Mouse (Mus musculus) C2C12 (cell line): ENCODE results near the gene Grm7. TPM values are rescaled to one million over a fixed set of nuclear protein-coding genes. Genes with fewer than 3 reads are reported as not detected.

Experiments used
- H3K27me3 ChIP-seq: one replicate; pipeline ENCODE4 v1.6.1; 2011; ENCODE audit not compliant: control insufficient read depth, insufficient read depth, insufficient read length
- H3K36me3 ChIP-seq: one replicate; pipeline ENCODE4 v1.6.1; 2011; ENCODE audit not compliant: control insufficient read depth, insufficient read depth
- H3K4me3 ChIP-seq: one replicate; pipeline ENCODE4 v1.5.1; 2011; ENCODE audit warnings: mild to moderate bottlenecking, control low read depth; ENCODE audit not compliant: poor library complexity, insufficient read depth, severe bottlenecking
- H3K79me2 ChIP-seq: one replicate; pipeline ENCODE4 v1.6.1; 2011; ENCODE audit not compliant: control insufficient read depth, insufficient read depth
- H3K79me3 ChIP-seq: one replicate; pipeline ENCODE4 v1.6.1; 2011; ENCODE audit warnings: low read depth, control low read depth
- H3ac ChIP-seq: one replicate; pipeline ENCODE3; 2011; ENCODE audit warnings: low read depth; ENCODE audit not compliant: control insufficient read depth, insufficient read length
- CEBPB ChIP-seq: IDR thresholded peaks from one replicate; pipeline ENCODE4 v1.6.1; 2011; ENCODE audit warnings: low read depth, mild to moderate bottlenecking, control low read depth, moderate library complexity
- CTCF ChIP-seq: IDR thresholded peaks from one replicate; pipeline ENCODE4 v1.5.1; 2011; ENCODE audit not compliant: control insufficient read depth, insufficient read depth, insufficient read length
- FOSL1 ChIP-seq: IDR thresholded peaks from one replicate; pipeline ENCODE4 v1.8.0; 2011; ENCODE audit warnings: mild to moderate bottlenecking, low read length; ENCODE audit not compliant: poor library complexity, insufficient read depth, severe bottlenecking
- MAX ChIP-seq: IDR thresholded peaks from one replicate; pipeline ENCODE4 v1.6.1; 2011; ENCODE audit warnings: mild to moderate bottlenecking, control low read depth
- MYOD1 ChIP-seq: IDR thresholded peaks from one replicate; pipeline ENCODE4 v1.6.1; 2011; ENCODE audit warnings: low read depth; ENCODE audit not compliant: control insufficient read depth, insufficient read length
- MYOG ChIP-seq: IDR thresholded peaks from one replicate; pipeline ENCODE4 v1.6.1; 2011; ENCODE audit not compliant: control insufficient read depth, insufficient read length; ENCODE audit errors: extremely low read depth
- USF1 ChIP-seq: IDR thresholded peaks from one replicate; pipeline ENCODE4 v1.6.1; 2011; ENCODE audit warnings: low read depth, mild to moderate bottlenecking, control low read depth, moderate library complexity
- polyA plus RNA-seq: library from polyadenylated mRNA; unstranded; fragments of >200 nt; fragmentation: generic; extraction: Trizol; gene quantifications from one replicate; pipeline ENCODE4 v1.2.1, GENCODE M21; 2012; ENCODE audit warnings: missing spikeins

The Grm7 gene
- polyA plus RNA-seq, 1 experiment: 0.78 TPM

DNA sequence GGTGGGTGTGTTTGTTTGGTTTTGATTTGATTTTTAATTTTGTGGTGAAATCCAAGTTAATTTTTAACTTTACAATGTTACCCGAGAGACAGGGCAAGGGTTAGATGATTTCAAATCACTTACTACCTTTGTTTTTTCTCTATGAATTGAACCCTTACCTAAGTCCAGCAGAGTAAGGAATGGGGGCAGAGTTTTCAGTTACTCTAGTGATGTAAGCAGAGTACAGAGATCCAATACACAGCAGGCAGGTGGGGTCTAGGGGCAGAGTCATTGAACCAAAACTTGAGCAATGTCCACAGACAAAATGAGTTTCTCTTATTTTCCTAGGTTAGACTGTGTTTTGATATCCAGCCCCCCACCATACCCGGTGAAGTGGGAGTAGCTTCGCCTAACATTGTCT is 723.2 kb downstream of the Grm7 start:
- Histone ChIP-seq H3K36me3 (no peaks in the 10 kb centered on the region), H3K79me2 (no peaks in the 10 kb centered on the region), H3K27me3 (no peaks in the 10 kb centered on the region), H3K79me3 (no peaks in the 10 kb centered on the region), H3K4me3 (no peak overlapping the region), H3ac (no peak overlapping the region)
- TF ChIP-seq USF1 (no peak), CEBPB (no peak), FOSL1 (no peak), MYOG (no peak), CTCF (no peak), MAX (no peak), MYOD1 (no peak)

DNA sequence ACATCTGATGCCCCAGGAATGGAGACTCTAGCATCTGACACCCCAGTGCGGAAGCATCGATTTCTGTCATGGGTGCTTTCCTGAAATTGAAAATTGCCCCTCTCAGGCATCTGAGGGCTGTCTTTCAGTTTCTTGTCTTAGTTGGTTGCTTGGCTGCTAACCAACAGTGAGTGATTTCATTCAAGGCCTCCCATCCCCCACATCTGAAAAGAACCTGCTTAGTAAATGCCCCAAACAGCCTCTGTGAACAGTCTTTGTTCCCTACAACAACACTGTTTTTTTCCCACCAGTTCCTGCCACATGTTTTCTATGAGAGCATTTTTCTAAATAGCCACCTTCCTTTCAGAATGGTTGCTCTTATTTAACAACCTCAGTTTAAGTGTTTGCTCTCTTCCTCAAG is 723.6 kb downstream of the Grm7 start:
- Histone ChIP-seq H3ac (no peak overlapping the region), H3K79me2 (no peaks in the 10 kb centered on the region), H3K4me3 (no peak overlapping the region), H3K79me3 (no peaks in the 10 kb centered on the region), H3K36me3 (no peaks in the 10 kb centered on the region), H3K27me3 (no peaks in the 10 kb centered on the region)
- TF ChIP-seq CTCF (no peak), CEBPB (no peak), MAX (no peak), FOSL1 (no peak), USF1 (no peak), MYOG (no peak), MYOD1 (no peak)

DNA sequence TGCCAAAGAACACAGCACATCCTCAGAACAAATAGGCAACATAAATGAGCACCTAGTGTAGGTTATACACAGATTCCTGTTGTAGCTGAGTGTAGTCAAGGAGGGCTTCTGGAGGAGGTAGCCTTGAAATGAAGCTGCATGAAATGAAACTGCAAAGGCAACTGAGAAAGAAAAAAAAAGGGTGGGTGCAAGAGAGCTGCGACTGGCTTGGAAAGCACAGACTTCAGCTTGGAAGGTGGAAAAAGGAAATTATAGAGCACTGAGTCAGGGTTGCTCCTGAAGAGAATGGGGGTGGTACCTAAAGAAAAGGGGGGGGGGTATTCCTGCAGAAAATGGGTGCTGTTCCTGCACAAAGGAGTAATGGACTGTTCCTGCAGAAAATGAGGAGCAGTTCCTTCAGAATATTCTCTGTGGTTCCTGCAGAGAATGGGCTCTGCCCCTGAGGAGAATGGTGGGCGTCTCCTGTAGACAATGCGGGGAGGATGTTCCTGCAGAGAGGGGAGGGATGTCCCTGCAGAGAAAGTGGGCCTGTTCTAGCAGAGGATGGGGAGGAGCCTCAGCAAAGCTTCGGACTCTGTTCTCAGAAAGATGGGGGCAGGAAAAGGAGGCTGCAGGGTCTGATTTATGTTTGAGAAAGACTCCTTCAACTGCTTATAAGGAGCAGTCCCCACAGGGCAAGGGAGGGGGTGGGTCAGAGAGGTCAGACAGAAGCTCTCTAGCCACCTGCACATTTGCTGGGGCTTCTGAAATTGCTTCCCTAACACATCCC is 726.4 kb downstream of the Grm7 start:
- TF ChIP-seq CTCF (no peak), MYOG (no peak), FOSL1 (no peak), CEBPB (no peak)
- no peak overlapping the region for H3K4me3 ChIP-seq

DNA sequence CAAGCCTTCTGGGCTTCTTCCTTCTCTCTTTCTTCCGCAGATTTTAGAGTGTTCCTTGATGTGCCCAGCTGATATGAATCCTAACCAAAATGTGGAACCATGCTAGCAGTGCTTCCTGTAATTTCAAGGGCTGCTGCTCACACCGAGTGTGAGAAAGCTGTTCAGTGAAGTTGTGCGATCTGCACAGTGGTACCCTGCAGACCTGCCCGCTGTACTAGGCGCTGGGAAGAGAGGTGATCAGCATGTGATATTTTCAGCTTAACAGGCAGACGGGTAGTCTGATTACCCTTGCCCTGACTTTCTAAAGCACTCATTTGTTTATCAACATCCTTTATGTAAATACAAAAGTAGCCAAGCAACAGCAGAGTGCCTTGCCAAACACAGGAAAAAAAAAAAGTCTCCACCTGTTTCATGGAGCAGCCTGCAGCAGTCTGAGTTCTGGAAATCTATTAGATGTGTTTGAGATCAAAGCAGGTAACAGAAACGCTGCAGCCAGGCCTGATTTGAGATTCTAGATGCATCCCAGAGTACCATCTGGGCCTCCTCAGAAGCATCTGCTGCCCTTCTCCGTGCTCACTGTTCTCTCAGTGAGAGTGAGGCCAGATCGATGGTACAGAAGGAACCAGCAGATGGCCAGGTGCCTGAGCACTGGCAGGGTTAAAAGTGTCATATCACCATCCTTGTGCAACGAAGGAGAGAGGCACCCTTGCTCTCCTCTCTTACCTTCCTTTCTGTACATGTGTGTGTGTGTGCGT is 727.4 kb downstream of the Grm7 start:
- TF ChIP-seq MYOD1 (no peak), USF1 (no peak), MAX (no peak), CEBPB (no peak)
- H3K79me3 ChIP-seq: no peaks in the 10 kb centered on the region
- H3K27me3 ChIP-seq: no peaks in the 10 kb centered on the region
- no peaks in the 10 kb centered on the region for H3K36me3 ChIP-seq
- H3ac ChIP-seq: no peak overlapping the region
- H3K4me3 ChIP-seq: no peak overlapping the region
- no peaks in the 10 kb centered on the region for H3K79me2 ChIP-seq

More for the DNA sequence above, 726.4 kb downstream of the Grm7 start:
- H3K36me3 ChIP-seq: no peaks in the 10 kb centered on the region
- H3K27me3 ChIP-seq: no peaks in the 10 kb centered on the region
- H3ac ChIP-seq: no peak overlapping the region
- no peaks in the 10 kb centered on the region for H3K79me2 ChIP-seq
- H3K79me3 ChIP-seq: no peaks in the 10 kb centered on the region

DNA sequence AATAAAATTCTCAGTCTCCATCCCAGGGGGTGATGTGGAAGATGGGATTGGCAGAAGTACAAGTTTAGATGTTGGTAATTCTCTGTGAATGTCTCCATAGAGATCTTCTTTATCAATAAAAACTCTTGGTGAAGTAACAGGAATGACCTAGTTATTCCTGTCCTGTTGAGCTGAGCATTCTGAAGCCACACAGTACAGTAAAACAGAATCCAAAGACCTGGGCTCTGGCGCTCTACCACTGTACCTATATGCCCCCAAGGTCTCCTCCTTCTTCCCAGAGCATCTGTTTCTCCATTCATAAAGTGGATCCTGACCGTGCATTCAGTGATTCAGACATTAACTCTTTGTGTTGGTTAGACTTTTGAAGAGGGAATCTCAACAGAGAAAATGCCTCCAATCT is 735.3 kb downstream of the Grm7 start:
- Histone ChIP-seq H3K36me3 (no peaks in the 10 kb centered on the region), H3ac (no peak overlapping the region), H3K79me2 (no peaks in the 10 kb centered on the region), H3K79me3 (no peaks in the 10 kb centered on the region), H3K4me3 (no peak overlapping the region), H3K27me3 (no peaks in the 10 kb centered on the region)
- TF ChIP-seq FOSL1: no peak
- no peak for TF ChIP-seq MYOG
- no peak for TF ChIP-seq MAX
- TF ChIP-seq MYOD1: no peak
- no peak for TF ChIP-seq USF1
- TF ChIP-seq CTCF: no peak
- TF ChIP-seq CEBPB: no peak
